Mouse (Mus musculus): ENCODE measurements around the gene Cacnb2.

Cacnb2 gene

DNA sequence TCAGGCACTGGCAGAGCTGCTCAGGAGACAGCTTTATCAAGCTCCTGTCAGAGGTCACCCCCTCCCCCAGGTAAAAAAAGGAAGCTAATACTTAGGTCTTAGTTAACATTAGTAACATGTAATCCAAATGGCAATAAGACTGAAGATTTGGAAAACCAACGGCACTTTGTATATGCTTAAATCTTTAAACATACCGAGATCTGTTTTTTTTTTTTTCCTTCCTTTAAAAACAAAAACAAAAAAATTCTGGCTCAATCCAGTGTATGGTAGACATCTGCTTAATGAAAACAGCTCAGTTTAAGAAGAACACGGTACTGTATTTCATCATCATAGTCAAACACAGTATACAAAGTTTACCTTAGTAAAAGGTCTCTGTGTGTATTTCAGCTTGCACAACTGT is at the start of gene Cacnb2:
Gene Cacnb2, plus strand, starts transcription at position 301 of the 400 bp plus-strand sequence.
- no peak for DNase-seq

DNA sequence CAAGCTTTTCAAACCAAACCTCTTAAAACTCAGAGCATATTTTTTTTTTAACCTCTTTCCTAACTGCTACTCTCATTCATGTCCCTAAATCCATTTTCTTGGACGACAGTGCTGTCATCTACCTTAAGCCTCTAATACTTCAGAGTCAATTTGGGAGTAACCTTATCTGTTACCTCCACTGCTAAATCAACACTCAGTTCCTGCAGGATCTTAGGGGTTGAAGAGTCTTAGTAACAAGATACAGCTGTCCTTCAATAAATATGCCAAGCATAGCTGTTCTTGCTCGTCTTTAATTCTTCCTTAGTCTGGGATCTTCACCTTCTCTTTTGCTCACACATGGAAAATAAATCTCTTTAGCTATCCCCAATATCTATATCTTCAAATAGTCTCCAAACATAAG is 34.9 kb upstream of the Cacnb2 start:
- no peak for DNase-seq

DNA sequence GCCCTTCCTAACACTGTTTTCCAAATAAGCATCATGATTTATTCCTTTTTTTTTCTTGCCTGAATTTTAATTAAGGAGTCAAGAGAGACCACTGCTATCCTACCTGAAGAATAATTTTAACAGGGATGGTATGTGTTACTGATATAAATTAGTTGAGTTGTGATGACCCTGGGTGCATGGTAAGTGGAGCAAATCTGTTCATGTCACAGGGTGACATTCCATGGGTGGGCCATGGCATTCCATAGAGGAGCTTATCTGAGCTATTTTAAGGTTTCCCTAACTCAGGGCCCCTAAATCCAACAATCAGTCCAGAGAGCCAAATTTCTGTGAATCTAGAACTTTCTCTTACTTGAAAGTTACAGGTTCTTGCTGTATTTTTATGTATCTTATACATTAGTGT is 31.6 kb upstream of the Cacnb2 start:
- DNase-seq, result no peak

DNA sequence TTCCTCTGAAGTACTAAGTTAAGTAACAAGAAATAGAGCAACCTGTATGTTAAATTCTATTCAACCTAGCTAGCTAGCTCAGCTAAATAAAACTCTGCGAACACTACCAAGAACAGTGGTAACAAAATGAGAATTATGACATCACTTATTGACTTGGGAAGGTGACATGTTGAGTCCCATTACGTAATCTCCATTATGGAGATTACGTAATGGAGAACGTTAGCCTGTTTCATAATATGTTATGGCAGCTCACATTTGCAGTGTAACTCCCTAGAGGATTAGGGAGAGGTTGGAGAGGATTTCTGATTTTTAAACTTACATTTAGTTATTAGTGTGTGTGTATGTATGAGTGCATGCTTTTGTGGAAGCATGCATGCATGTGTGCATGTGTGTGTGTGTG is 13.3 kb upstream of the Cacnb2 start:
- DNase-seq, result no peak

DNA sequence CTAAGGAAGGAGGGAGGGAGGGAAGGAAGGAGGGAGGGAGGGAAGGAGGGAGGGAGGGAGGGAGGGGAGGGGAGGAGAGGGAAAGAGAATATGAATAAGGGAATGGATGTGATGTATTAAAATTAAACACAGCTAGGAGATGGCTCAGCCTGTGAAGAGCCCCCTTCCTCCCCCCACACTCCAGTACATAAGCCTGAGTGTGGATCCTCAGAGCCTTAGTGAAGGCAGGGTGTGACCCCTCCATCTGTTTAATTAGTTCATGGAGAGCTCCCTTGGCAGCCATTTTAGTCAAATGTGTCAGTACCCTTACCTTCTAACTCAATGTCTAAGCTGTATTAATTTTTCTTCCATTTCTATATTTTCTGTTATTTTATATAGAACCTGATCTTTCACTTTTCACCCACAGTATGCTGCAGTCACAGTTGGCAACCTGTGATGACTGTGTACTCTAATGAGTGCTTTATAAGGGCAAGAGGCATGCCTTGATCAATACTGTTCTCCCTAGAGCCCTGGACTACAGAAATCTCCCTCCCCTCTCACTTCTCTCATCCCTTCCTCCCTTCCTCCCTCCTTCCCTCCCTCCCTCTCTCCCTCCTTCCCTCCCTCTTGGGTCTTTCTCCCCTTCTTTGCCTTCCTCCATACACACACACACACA is 4.9 kb upstream of the Cacnb2 start:
- DNase-seq, result no peak

DNA sequence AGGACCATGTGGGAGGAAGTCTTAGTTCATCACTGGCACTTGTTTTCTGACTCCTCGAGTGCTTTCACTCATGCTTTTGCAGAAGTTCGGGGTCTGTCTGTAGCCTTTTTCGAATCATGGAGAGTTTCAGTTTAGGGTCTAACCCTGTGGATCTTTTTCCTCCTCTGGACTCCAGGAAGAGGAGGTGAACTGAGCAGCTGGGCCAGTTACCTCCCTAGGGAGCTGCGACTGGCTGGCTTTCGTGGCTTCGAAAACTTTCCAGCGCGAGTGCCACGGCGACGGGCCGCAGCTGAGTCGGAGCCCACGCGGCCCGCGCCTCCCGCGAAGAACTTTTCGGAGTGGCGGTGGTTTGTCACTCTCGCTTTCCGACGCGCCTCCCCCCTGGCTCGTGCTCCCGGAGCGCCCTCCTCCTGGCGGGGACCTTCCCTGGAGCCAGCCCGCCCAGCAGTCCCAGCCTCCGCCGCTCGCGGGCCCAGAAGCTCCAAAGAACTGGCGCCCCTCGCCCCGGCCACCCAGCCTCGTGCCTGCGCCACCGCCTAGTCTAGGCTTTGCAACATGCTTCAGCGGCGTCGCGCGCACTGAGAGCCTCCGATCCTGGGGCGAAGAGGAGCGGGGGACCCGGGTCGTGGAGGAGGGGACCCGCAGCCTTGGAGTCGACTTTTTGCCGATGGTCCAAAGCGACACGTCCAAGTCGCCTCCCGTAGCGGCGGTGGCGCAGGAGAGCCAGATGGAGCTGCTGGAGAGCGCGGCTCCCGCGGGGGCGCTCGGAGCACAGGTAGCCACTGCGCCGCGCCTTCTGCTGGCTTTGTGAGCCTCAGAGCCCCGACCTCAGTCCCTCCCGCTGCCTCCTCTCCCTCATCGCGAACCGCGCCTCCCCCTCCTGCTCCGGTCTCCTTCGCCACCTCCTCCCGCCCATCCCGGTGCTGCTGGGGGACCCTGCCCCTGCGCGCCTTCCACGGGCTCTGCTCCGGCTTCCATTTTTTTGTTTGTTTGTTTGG is 1.2 kb downstream of the Cacnb2 start:
- DNase-seq, result peak; percentile 12 to 42

DNA sequence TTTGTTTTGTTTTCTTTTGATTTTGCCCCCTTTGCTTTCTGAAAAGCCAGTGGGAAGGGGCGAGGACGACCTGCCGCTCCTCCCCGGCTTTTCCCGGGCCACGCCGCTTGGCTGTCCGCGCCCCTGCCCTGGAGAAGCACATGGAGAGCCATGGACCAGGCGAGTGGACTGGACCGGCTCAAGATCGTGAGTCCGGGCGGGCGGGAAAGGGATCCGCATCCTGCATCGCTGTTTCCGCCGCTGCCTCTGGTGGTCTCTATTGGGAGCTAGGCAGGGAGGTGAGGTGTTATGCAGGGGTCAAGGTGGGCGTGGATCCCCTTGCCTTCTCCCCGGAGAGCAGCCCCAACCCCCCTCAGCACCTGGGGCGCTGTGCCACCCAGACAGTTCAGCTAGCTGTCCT is 1.9 kb downstream of the Cacnb2 start:
- peak in 1 of 2 experiments; percentile 8 for DNase-seq

DNA sequence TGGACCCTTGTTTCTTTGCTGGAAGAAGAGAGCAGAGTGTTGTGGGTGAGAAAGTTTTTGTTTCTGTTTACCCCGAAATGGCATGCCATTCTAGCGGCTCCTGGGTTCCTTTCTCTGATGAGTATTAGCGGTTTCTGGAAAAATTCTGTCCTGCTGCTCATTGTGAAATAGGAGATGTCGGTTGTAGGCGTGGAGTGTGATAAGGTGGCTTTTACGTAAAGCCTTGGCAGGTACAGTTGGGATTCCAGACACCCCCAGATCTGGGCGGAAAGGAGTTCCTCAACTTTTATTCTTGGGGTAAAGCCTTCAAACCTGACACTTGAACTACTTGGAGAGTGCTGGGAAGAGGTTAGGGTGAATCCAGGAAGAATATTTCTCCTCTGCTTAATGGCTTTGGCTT is 2.3 kb downstream of the Cacnb2 start:
- no peak for DNase-seq

DNA sequence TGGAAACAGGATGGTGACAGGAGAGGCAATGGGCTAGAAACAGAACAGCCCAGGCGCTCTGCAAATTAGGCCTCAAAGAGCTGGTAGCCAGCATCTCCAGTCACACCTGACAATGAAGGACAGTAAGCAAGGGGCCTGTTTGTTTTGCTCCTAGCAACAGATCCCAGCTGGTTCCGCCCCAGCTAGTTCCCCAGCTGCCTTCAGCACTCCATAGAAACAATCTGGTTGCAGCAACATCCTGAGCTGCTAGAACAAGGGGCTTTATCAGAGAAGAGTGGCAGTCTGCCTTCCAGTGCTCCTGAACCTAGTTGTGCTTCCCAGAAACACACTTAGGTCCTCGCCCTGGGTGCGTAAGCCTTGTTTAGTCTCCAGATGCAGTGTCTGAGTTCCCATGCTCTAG is 5.7 kb downstream of the Cacnb2 start:
- DNase-seq, result no peak

DNA sequence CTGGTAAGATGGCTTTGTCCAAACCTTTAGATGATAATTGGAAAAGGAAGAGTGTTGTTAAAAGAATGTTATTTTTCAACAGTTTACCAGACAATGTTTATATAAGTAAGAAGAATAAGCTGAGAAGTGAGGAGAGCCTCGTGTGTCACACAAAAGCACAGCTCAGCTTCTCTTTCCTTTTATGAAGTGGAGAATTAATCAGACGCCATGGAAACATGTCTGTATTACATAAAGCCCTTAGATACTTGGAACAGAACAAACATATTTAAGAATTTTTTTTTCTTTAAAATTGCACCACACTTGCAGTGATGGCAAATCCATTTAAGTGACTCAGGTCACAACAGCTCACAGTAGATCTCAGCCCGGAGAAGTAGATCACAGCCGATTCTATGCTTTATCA is 9.8 kb downstream of the Cacnb2 start:
- DNase-seq, result no peak

DNA sequence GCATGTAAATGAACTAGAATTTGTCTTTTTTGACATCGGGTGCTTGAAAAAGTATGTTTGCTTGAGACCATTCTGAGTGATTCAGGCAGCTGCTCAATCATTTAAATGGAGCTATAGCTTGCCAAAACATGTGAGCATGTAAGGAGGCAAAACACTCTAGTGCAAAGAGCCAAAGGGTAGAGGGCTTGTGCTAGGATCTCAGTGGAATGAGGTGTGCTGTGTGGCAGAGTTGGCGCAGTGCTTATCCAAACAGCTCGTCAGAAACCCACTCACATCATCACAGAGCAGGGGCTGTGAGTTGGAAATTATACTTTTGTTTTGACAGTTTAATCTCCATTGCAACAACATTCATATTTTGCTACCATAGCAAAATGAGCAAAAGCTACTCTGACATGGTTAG is 13.5 kb downstream of the Cacnb2 start:
- DNase-seq, result no peak

DNA sequence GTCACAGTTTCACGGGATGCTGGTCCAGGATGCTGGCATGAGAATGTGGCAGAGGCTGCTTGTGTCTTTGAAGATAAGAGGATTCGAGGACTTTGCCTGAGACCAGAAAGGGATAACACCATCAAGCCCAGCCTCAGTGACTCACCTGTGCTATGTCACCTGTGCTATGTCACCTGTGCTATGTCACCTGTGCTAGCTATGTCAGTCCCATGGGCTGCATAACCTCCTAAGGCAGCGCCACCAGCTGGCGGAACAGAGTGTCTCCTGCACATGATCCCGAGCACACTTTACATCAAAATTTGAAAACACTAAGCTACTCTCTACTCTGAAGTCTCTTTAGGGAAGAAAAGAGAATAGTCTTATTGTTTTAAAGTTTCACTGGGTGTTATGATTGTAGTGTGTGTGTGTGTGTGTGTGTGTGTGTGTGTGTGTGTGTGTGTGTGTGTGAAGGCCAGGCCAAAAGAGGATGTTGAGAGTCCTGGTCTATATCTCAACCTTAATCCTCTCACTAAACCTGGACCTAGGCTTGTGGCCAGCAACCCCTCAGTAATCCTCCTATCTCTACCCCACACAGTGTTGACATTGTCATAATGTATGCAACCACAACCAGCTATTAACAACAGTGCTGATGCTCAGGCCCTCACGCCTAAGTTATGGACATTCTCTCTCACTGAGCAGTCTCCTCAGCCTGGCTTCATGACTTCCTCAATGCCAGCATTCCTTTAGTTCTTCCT is 17.4 kb downstream of the Cacnb2 start:
- DNase-seq, result no peak

DNA sequence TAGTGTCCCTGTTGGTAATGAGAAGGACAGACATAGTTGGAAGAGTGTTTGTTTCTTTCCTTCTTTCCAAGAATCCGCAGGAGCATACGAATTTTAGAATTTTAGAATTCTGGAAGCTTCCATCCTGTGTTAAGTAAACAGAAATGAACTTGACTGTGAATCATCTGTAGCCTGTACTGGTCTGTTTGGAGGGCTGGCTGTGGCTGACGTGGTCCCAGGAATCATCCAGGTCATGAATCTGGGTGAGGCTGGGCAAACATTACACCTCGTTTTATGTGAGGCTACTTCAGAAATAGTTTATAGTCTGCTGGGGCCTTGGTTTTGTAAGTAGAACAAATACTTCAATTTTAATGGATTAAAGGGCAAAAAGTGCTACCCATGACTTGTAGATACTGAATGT is 18.0 kb downstream of the Cacnb2 start:
- DNase-seq, result no peak

DNA sequence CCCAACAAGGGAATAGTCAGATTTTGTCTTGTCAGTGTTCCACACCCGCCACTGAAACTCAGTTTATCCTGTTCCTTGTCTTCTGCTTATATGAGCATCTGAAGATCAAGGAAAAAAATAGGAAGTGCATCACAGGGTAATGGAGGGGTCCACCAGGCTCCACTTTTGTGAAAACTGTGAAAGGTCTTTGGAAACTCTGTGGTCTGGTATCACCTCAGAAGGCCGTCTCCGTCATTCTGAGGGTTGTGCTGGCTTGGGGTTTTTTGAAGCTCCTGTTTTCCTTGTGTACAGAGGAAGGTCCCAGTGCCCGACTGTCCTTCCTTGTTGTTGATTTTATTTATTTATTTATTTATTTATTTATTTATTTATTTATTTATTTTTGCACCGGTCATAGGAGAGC is 20.9 kb downstream of the Cacnb2 start:
- DNase-seq, result no peak

DNA sequence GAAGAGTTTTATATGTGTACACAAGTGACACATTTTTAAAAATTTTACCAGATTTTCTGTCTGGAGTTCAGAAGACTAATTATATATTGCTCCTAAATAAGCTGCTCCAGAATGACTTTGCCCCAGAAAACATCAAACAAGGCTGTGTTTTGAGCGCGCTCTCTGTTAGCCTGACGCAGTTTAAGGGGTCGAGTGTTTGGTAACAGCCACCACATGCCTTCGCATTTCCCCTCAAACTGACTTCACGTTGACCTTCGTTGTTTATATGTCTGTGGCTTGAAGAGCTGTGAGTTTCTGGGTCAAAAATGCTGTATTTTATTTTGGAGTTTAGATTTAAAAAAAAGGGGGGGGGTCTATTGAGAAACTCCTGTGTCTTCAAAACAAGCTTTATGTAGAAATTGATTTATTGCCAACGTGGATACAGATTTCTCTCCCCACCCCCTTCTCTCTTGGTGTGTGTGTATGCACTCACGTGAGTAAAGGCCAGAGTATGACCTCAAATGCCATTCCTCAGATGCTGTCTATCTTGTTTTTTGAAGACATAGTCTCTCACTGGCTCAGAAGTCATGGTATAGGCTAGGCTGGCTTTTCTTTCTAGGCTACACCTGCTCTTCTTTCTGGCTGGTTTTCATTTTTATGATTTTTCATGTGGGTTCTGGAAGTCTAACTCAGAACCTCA is 27.1 kb downstream of the Cacnb2 start:
- DNase-seq, result no peak

DNA sequence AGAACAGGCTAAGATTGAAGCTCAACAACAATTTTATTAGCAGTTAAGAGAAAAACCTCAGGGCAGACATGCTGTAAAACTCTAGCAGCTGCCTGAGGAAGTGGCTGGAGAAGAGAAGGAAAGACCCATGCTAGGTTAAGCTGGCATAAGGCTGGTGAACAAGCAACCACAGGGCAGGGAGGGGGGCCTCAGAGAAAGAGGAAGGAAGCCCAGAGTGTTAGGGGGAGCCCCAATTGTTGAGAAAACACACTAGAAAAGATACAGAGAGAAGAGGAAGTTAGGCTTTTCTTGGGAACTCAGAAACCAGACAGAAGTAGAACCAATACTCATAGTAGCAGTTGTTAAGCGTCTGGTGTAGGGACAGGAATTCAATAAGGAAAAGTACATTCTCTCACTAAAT is 28.7 kb downstream of the Cacnb2 start:
- no peak for DNase-seq

DNA sequence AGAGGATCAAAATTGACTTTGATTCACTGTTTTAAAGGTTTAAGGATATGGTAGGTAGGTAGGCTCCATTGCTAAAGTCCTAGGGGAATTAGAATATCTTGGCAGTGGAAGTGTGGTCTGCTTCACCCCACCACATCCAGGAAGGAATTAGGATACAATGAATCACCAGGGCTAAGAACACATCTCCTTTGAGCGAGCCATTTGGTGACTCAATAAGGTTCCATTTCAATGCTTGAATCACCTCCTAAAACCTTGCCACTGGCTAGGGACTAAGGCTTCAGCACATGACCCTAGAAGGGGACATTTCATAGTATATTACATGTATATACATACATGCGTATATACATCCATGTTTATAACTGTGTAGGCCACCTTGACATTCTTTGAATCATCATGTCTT is 30.3 kb downstream of the Cacnb2 start:
- no peak for DNase-seq

DNA sequence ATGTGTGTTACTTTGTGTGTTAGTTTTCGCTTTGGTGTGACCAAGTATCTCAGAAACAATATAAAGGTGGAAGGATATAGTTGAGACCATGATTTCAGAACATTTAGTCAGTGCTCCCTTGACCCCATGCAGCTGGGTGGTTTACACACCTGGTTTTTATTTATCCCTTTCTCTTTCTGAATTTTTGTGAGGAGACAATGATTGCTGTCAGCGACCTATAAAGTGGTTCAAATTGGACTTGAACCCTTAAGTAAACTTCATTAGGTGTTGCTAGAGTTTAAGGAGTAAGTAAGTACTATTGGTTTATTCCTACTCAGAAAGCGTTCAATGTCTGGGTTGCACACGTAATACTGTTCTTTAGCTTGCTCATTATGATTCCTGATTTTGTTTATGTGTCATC is 36.4 kb downstream of the Cacnb2 start:
- no peak for DNase-seq

DNA sequence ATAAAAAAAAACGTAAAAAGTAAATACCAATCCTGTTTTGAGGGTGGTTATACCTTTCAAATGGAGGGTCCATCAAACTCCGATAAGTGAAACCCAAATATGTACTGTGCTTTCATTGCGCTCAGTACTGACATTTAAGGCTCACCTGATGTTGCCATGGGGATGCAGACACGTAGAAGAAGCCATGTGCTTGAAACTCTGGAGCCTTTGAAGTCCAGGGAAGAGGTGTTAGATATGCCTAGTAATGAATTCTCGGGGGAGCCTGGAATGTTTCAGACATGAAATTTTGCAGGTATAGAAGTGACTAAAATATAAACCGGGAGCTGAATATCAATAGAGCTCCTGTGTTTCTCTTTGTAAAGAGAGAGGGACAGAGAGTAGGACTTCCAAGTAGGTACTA is 37.0 kb downstream of the Cacnb2 start:
- DNase-seq, result no peak

DNA sequence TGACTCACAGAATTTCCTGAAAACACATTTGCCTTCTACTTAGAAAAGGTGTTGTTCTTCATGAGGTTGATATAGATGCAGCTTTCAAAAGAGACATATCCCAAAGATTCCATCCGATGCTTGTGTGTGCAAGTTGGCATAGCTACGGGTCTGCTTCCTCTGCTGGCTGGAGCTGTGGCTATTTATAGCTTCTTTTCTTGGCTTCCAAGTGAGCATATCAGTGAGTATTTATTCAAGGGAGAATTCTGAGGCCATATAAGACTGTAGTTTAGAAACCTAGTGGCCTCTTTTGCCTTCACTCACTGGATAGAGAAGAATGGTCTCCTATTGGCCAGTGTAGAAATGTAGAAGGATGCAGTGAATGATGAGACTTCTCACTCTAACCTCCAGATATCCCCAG is 38.2 kb downstream of the Cacnb2 start:
- no peak for DNase-seq

DNA sequence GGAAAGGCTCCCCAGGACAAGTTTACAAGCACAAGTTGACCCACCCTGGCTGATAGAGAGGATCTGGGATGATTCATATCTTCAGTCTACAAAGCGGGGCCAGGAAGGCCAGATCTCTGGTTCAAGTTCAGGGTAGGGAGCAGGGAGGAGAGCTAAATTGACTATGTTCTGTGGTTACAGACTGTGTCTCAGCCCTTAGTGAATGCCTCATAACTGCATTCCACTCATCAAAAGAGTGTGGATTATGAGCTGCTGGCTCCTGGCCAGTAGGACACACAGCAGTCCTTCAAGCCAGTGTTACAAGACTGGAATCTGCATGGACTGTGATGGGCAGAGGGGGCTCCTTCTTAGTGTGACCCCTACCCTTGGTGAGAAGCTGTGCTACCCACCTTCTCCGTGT is 48.4 kb downstream of the Cacnb2 start:
- peak; percentile 4 to 10 for DNase-seq

DNA sequence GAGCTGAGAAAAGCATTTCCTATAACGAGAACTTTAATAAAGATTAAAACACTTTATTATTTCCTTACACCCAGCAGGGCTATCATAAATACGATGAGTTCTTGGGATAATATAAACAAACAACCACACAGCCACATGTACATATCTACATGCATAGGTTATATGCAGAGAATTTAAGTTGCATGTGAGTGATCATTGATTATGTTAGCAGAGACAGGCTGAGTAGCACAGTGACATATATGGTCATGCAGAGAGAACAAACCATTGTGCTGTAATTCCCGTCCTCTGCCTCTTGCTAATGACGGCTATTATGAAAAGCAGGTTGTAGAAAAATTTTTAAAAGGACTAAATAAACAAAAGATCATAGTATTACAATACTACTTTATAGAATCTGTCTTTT is 53.8 kb downstream of the Cacnb2 start:
- DNase-seq, result no peak

DNA sequence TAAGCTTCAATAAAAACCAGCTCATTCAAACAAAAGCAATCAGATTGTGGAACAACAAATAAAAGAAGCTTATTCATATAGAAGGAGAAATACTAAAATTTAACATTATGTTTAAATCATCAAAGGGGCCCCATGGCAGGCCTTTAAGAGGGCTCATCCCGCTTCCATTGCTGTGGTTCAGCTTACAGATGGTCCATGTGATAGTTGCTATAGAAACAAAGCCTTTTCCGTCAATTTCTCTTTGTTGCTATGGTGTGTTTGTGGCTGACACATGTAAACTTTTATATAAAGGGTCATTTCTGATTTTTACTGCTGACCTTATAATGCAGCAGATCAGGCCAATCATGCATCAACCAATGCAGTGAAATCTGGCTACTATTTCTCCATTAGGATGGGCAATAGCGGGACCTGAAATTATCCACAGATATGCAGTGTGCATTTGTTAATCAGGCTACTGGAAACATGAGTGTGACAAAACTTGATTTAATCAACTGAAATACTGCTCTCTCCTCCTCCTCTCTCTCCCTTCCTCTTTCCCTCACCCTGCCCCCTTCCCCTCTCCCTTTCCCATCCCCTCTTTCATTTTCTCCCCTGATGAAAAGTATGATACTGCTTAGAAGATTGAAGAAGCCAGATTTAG is 54.4 kb downstream of the Cacnb2 start:
- DNase-seq, result no peak
